Mouse (Mus musculus) liver, postnatal 0 days (tissue): ENCODE results near the gene 1700003F12Rik.

Source experiments
- CTCF ChIP-seq: sonication (generic); IDR thresholded peaks from 2 replicates; pipeline ENCODE4 v1.5.1; 2016; ENCODE audit warnings: antibody characterized with exemption, low read depth
- EP300 ChIP-seq: IDR thresholded peaks from 2 replicates; pipeline ENCODE4 v1.6.1; 2016; ENCODE audit warnings: antibody characterized with exemption, low read depth, mild to moderate bottlenecking

DNA sequence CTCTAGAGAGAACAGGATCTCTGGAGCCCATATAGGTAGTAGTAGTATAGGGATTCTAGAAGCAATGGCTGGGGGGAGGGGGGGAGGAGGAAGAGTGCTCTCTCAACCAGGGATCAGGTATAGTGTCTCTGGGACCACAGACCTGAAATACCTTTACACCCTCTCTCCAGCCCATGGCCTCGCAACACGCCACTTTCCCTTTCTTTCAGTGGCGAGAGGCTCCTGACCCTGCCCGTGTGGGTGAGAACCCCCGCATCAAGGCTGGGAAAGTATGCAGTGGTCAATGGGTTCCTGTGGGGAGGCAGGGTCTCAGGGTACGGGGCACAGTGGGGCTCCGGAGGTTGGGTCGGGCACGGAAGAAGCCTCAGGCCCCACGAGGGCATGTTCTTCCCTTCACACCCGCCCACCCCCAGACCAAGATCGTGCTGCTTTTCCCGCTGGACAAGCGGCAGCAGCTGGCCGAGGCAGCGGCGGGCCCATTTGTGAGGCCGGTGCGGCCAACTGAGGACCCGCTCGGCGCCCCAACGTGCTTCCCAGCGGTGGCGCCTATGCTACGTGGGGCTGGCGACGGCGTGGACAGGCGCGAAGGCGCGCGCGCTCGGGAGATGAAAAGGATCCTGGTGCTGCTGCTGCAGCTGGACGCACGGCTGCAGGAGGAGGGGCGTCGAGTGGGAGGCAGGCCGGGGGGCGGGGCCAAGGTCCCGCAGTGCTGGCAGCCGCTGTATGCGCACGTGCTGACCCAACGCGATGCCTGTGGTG, 2.4 kb downstream of the 1700003F12Rik start:
- TF ChIP-seq EP300: no peak
- TF ChIP-seq CTCF: no peak
